Mouse (Mus musculus): ENCODE measurements at regions not wholly inside any gene's neighbourhood (a gene's known extent, or its start where the extent isn't known, plus 50 kb on each side); places are given as distances from the start of the nearest gene placed in this dataset.

DNA sequence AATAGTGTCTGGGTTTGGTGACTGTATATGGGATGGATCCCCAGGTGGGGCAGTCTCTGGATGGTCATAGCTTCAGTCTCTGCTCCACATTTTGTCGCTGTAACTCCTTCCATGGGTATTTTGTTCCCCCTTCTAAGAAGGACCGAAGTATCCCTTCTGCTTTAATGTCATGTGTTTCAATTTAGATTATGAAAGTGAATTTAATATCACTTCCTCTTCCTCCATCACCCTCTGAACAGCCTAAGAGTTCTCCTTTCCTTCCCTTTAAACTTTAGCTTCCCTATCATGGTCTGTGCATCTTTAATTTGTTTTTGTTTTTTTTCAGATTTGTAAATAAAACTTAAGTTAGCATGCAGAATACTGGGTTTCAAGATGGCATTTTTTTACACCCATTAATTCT, 211.0 kb upstream of the Phyhipl start:
- ATAC-seq (ENCODE audit: insufficient read depth, low FRiP score): no peak
- no peaks in the 10 kb centered on the region for H3K36me3 ChIP-seq (ENCODE audit: control insufficient read depth, insufficient read depth, low read length)
- H3K4me1 ChIP-seq (ENCODE audit: control insufficient read depth, insufficient read depth, low read length): no peaks in the 10 kb centered on the region
- H3K27ac ChIP-seq (ENCODE audit: low read length): no peak overlapping the region
- no peak overlapping the region for H3K4me3 ChIP-seq (replicated peaks; ENCODE audit: low read length)
- no peak overlapping the region for H3K9ac ChIP-seq (ENCODE audit: low read length)
- H3K9me3 ChIP-seq (replicated peaks; ENCODE audit: control insufficient read depth, low read length): no peaks in the 10 kb centered on the region
- H3K4me2 ChIP-seq (ENCODE audit: low read depth, low read length): no peak overlapping the region
- H3K27me3 ChIP-seq (ENCODE audit: control insufficient read depth, insufficient read depth, low read length): no peaks in the 10 kb centered on the region
- WGBS: 75% methylated on average over 2 of the region's 2 CpGs

DNA sequence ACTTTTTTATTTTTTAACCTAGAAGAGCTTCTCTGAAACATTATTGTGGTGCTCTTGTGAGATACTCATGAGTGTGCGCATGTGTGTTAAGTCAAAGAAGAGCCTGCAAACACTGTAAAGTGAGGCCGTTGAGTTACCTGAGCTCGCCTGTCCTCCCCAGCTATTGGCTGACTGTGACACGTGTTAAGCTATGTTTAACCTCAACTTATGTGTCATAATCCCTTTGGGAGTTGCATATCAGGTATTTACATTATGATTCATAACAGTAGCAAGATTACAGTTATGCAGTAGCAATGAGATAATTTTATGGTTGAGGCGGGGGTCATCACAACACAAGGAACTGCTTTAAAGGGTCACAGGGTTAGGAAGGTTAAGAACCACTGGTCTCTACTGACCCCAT, 208.9 kb upstream of the Phyhipl start:
- Histone ChIP-seq H3K36me3 (ENCODE audit: control insufficient read depth, insufficient read depth, low read length) (no peaks in the 10 kb centered on the region), H3K9me3 (replicated peaks; ENCODE audit: control insufficient read depth, low read length) (no peaks in the 10 kb centered on the region), H3K4me1 (ENCODE audit: control insufficient read depth, insufficient read depth, low read length) (no peaks in the 10 kb centered on the region), H3K27ac (ENCODE audit: low read length) (no peak overlapping the region), H3K27me3 (ENCODE audit: control insufficient read depth, insufficient read depth, low read length) (no peaks in the 10 kb centered on the region), H3K9ac (ENCODE audit: low read length) (no peak overlapping the region), H3K4me2 (ENCODE audit: low read depth, low read length) (no peak overlapping the region), H3K4me3 (replicated peaks; ENCODE audit: low read length) (no peak overlapping the region)
- WGBS: 76% methylated on average over 5 of the region's 5 CpGs
- no peak for ATAC-seq (ENCODE audit: insufficient read depth, low FRiP score)

DNA sequence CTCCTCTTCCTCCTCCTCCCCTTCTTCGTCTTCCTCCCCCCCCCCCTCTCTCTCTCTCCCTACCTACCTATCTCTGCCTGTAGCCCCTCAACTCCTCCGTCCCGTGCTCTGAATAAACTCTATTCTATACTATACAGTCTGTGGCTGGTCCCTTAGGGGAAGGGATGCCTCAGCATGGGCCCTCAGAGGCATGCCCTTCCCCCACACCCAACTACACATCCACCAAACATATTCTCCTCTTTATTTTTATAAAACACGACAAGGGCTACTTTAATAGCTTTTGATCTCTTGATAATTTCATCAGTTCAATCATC, 206.2 kb upstream of the Phyhipl start:
- Histone ChIP-seq H3K4me3 (replicated peaks; ENCODE audit: low read length) (no peak overlapping the region), H3K4me2 (ENCODE audit: low read depth, low read length) (no peak overlapping the region), H3K9ac (ENCODE audit: low read length) (no peak overlapping the region), H3K9me3 (replicated peaks; ENCODE audit: control insufficient read depth, low read length) (no peaks in the 10 kb centered on the region), H3K36me3 (ENCODE audit: control insufficient read depth, insufficient read depth, low read length) (no peaks in the 10 kb centered on the region), H3K4me1 (ENCODE audit: control insufficient read depth, insufficient read depth, low read length) (no peaks in the 10 kb centered on the region), H3K27ac (ENCODE audit: low read length) (no peak overlapping the region), H3K27me3 (ENCODE audit: control insufficient read depth, insufficient read depth, low read length) (no peaks in the 10 kb centered on the region)
- WGBS: 53% methylated on average over 3 of the region's 4 CpGs
- ATAC-seq (ENCODE audit: insufficient read depth, low FRiP score): no peak

DNA sequence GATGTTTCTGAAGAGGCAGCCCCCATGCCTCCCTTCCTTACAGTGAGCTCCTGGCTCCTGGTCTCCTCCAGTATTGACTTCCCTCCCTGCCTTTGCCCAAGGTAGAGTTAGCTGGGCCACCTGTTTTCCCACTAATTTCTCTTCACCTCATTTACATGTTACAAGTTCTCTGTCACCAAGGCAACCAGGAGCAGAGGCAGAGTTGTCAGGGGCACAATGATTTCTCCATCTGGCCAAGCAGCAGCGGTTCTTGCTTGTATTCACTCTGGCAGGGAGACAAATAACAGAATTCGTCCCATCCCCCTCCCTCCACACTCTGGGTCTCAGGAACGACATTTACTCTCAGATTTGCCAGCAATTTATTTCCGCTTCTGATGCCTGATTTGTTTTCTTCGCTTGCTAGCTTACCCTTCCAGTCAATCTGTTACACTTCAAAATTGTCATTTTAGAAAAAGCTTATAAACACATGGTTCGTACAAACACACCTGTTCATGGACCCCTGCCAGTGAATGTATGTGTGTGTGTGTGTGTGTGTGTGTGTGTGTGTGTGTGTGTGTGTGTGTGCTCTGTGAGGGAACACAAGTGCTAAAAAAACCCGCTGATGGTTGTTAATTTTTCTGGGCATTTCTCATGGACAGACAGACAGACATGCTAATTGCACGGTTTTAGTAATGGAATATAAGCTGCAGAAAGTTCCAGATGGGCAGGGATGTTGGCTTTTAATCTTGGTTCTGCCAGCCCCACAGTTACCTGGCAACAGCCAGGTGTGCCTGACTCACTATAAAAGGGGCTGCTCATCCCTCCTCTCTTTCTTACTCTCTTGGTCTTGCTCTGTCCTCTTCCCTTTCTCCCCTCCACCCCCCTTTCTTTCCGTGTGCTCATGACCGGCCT, 205.6 kb upstream of the Phyhipl start:
- no peaks in the 10 kb centered on the region for H3K27me3 ChIP-seq (ENCODE audit: control insufficient read depth, insufficient read depth, low read length)
- H3K27ac ChIP-seq (ENCODE audit: low read length): no peak overlapping the region
- no peak overlapping the region for H3K4me2 ChIP-seq (ENCODE audit: low read depth, low read length)
- no peak overlapping the region for H3K9ac ChIP-seq (ENCODE audit: low read length)
- no peak for ATAC-seq (ENCODE audit: insufficient read depth, low FRiP score)
- no peaks in the 10 kb centered on the region for H3K4me1 ChIP-seq (ENCODE audit: control insufficient read depth, insufficient read depth, low read length)
- no peaks in the 10 kb centered on the region for H3K36me3 ChIP-seq (ENCODE audit: control insufficient read depth, insufficient read depth, low read length)
- no peak overlapping the region for H3K4me3 ChIP-seq (replicated peaks; ENCODE audit: low read length)
- H3K9me3 ChIP-seq (replicated peaks; ENCODE audit: control insufficient read depth, low read length): no peaks in the 10 kb centered on the region
- 26% methylated on average over 10 of the region's 10 CpGs for WGBS

DNA sequence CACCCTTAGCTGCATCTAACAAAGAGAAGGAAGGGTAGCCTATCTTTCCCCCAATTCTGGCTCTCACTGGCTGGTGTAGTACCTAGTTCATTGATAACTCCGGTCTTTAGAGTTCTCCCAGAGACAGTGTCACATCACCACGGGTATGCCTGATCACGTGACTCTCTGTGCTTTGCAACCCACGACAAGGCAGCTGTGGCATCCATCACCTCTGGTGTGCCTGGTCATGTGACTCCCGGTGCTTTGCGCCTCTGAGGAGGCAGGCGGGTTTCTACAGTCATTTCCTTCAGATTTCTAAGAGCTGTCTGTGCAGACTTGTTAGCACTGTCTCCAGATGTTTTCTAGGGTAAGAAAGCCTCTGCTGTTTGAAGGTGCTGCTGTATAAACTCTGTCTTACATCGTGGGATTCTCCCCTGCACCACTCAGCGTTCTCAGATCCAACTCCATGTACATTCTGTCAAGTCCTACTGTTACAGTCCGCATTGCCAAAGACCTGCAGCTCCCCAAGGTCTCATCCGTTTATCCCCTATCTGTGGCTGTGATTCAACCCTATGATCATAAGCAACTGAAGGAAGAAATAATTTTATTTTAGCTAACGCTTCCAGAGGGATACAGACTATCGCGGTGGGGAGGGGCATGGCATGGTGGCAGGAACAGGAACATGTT, 201.5 kb upstream of the Phyhipl start:
- Histone ChIP-seq H3K27ac (ENCODE audit: low read length) (no peak overlapping the region), H3K9ac (ENCODE audit: low read length) (no peak overlapping the region), H3K36me3 (ENCODE audit: control insufficient read depth, insufficient read depth, low read length) (no peaks in the 10 kb centered on the region), H3K9me3 (replicated peaks; ENCODE audit: control insufficient read depth, low read length) (no peaks in the 10 kb centered on the region), H3K4me2 (ENCODE audit: low read depth, low read length) (no peak overlapping the region), H3K4me3 (replicated peaks; ENCODE audit: low read length) (no peak overlapping the region), H3K4me1 (ENCODE audit: control insufficient read depth, insufficient read depth, low read length) (no peaks in the 10 kb centered on the region), H3K27me3 (ENCODE audit: control insufficient read depth, insufficient read depth, low read length) (no peaks in the 10 kb centered on the region)
- ATAC-seq (ENCODE audit: insufficient read depth, low FRiP score): no peak
- WGBS: 69% methylated on average over 14 of the region's 14 CpGs

DNA sequence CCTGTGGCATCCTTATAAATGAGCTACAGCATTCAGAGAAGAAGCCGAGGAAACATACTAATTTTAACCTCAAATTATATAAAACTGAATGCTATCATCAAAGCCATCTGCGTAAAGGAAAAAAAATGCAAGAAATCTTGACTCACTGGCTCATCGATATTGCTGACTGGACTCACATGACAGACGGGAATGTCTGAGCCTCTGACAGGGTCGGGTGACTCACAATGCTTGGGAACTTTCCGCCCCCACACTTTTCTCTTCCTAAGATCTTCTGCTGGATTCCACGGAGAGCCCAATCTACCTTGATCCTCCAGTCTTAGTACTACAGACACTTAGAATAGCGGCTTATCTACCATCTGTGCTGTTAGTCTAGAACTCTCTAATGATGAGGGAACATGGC, 200.2 kb upstream of the Phyhipl start:
- H3K4me3 ChIP-seq (replicated peaks; ENCODE audit: low read length): no peak overlapping the region
- no peak for ATAC-seq (ENCODE audit: insufficient read depth, low FRiP score)
- H3K27me3 ChIP-seq (ENCODE audit: control insufficient read depth, insufficient read depth, low read length): no peaks in the 10 kb centered on the region
- no peak overlapping the region for H3K9ac ChIP-seq (ENCODE audit: low read length)
- no peaks in the 10 kb centered on the region for H3K9me3 ChIP-seq (replicated peaks; ENCODE audit: control insufficient read depth, low read length)
- no peaks in the 10 kb centered on the region for H3K4me1 ChIP-seq (ENCODE audit: control insufficient read depth, insufficient read depth, low read length)
- H3K36me3 ChIP-seq (ENCODE audit: control insufficient read depth, insufficient read depth, low read length): no peaks in the 10 kb centered on the region
- 81% methylated on average over 8 of the region's 8 CpGs for WGBS
- no peak overlapping the region for H3K27ac ChIP-seq (ENCODE audit: low read length)
- no peak overlapping the region for H3K4me2 ChIP-seq (ENCODE audit: low read depth, low read length)

DNA sequence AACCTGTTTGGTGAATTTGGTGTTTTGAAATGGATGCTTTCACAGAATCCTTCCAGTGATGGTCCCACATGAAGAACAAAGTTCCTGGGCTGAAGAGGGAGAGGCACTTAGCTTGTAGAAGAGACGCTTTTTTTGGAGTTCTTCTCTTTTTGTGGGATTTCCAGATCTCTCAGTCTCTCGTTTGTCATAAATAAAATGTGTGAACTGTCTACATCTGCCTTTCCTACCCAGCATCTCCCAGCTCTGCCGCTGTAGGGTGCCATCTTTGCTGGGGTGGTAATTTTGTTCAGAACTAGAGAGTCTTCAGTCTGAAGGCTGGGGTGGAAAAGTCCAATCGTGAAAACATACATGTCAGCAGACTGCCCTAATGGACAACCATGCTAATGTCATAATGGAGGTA, 197.8 kb upstream of the Phyhipl start:
- ATAC-seq (ENCODE audit: insufficient read depth, low FRiP score): no peak
- Histone ChIP-seq H3K9me3 (replicated peaks; ENCODE audit: control insufficient read depth, low read length) (no peaks in the 10 kb centered on the region), H3K27ac (ENCODE audit: low read length) (no peak overlapping the region), H3K36me3 (ENCODE audit: control insufficient read depth, insufficient read depth, low read length) (no peaks in the 10 kb centered on the region), H3K4me2 (ENCODE audit: low read depth, low read length) (no peak overlapping the region), H3K4me1 (ENCODE audit: control insufficient read depth, insufficient read depth, low read length) (no peaks in the 10 kb centered on the region), H3K4me3 (replicated peaks; ENCODE audit: low read length) (no peak overlapping the region), H3K9ac (ENCODE audit: low read length) (no peak overlapping the region), H3K27me3 (ENCODE audit: control insufficient read depth, insufficient read depth, low read length) (no peaks in the 10 kb centered on the region)
- 93% methylated on average over 4 of the region's 4 CpGs for WGBS

DNA sequence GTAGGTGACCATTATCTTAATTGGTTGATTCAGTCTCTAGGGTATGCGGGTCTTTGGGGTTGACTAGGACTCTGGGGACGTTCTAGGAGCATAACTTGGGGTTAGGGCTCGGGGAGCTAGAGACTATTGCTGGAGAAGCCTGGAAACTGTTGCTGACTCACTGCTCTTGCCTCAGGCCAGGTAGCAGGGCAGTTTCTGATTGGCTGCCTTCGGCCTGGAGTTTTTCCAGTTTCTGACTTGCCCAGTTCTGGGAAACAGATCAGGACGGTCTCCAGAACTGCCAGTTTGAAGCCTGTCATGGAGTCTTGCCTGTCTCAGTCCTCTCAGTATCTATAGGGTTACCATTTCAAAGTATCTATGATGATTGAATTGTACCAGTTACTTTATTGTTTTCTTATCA, 192.4 kb upstream of the Phyhipl start:
- 90% methylated on average over 5 of the region's 5 CpGs for WGBS
- ATAC-seq (ENCODE audit: insufficient read depth, low FRiP score): no peak
- no peaks in the 10 kb centered on the region for H3K36me3 ChIP-seq (ENCODE audit: control insufficient read depth, insufficient read depth, low read length)
- H3K27me3 ChIP-seq (ENCODE audit: control insufficient read depth, insufficient read depth, low read length): no peaks in the 10 kb centered on the region
- H3K4me2 ChIP-seq (ENCODE audit: low read depth, low read length): no peak overlapping the region
- H3K27ac ChIP-seq (ENCODE audit: low read length): no peak overlapping the region
- no peak overlapping the region for H3K9ac ChIP-seq (ENCODE audit: low read length)
- no peaks in the 10 kb centered on the region for H3K9me3 ChIP-seq (replicated peaks; ENCODE audit: control insufficient read depth, low read length)
- H3K4me3 ChIP-seq (replicated peaks; ENCODE audit: low read length): no peak overlapping the region
- H3K4me1 ChIP-seq (ENCODE audit: control insufficient read depth, insufficient read depth, low read length): no peaks in the 10 kb centered on the region

DNA sequence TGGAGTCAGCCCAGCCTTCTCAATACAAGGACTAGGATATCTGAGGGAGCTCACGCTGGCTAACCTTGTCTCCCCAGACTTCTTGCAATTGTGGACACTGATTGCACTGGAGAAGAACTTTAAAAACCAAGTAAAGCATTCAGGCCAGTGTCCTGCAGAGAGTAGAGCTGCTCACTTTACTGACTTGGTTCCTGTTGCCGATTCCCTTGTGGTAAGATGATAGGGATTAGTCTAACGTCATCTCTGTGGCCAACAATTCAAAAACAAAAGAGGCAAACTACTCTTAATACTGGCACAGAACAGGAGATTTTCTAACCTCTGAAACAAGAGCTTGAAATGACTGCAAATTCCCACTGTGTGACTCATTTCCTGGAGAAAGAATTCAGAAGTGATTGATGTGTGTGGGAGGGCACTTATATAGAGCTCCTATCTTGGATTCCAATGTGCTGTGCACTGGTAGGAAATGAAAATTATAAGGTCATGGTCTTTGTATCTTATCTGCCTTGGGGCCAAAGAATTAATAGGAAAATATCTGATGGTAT, 191.6 kb upstream of the Phyhipl start:
- WGBS: 62% methylated on average over 3 of the region's 3 CpGs
- ATAC-seq (ENCODE audit: insufficient read depth, low FRiP score): no peak
- Histone ChIP-seq H3K36me3 (ENCODE audit: control insufficient read depth, insufficient read depth, low read length) (no peaks in the 10 kb centered on the region), H3K27ac (ENCODE audit: low read length) (no peak overlapping the region), H3K9ac (ENCODE audit: low read length) (no peak overlapping the region), H3K9me3 (replicated peaks; ENCODE audit: control insufficient read depth, low read length) (no peaks in the 10 kb centered on the region), H3K4me2 (ENCODE audit: low read depth, low read length) (no peak overlapping the region), H3K27me3 (ENCODE audit: control insufficient read depth, insufficient read depth, low read length) (no peaks in the 10 kb centered on the region), H3K4me1 (ENCODE audit: control insufficient read depth, insufficient read depth, low read length) (no peaks in the 10 kb centered on the region), H3K4me3 (replicated peaks; ENCODE audit: low read length) (no peak overlapping the region)
